Mouse (Mus musculus) embryo, embryonic 9.5 days (tissue): ENCODE measurements around the gene Rps21.
A peak's percentile ranks its signal among the peaks of the same experiment; 100 is the strongest.

Experiments
- DNase-seq: peaks from one replicate; pipeline ENCODE4 v3.0.0-alpha.2; 2017; ENCODE audit errors: extremely low spot score

Rps21 gene

GRCm38 (mm10) chr2:180257001-180257521, at the start of gene Rps21:
TSS of gene Rps21 (plus strand) at chr2:180257377.
- DNase-seq: peak; percentile 99

- DNase-seq: peak; percentile 60
Measured at GRCm38 (mm10) chr2:180207840-180208239, 49.3 kb upstream of the Rps21 start.

- DNase-seq: no peak
Measured at GRCm38 (mm10) chr2:180208976-180209375, 48.2 kb upstream of the Rps21 start.

GRCm38 (mm10) chr2:180212255-180212654, 44.9 kb upstream of the Rps21 start:
- DNase-seq: no peak

- no peak for DNase-seq
Measured at GRCm38 (mm10) chr2:180214352-180214978, 42.7 kb upstream of the Rps21 start.

GRCm38 (mm10) chr2:180215011-180215461, 42.1 kb upstream of the Rps21 start:
- DNase-seq: no peak

GRCm38 (mm10) chr2:180215951-180216350, 41.2 kb upstream of the Rps21 start:
- DNase-seq: no peak

GRCm38 (mm10) chr2:180216921-180217320, 40.3 kb upstream of the Rps21 start:
- no peak for DNase-seq

- no peak for DNase-seq
Measured at GRCm38 (mm10) chr2:180217587-180217986, 39.6 kb upstream of the Rps21 start.

GRCm38 (mm10) chr2:180218241-180218640, 38.9 kb upstream of the Rps21 start:
- DNase-seq: no peak

- no peak for DNase-seq
Measured at GRCm38 (mm10) chr2:180218677-180219076, 38.5 kb upstream of the Rps21 start.

GRCm38 (mm10) chr2:180219145-180219943, 37.8 kb upstream of the Rps21 start:
- DNase-seq: no peak

- no peak for DNase-seq
Measured at GRCm38 (mm10) chr2:180220165-180220564, 37.0 kb upstream of the Rps21 start.

- DNase-seq: no peak
Measured at GRCm38 (mm10) chr2:180221051-180221450, 36.1 kb upstream of the Rps21 start.

- DNase-seq: peak; percentile 63
Measured at GRCm38 (mm10) chr2:180222250-180222649, 34.9 kb upstream of the Rps21 start.

GRCm38 (mm10) chr2:180224647-180225043, 32.5 kb upstream of the Rps21 start:
- no peak for DNase-seq

GRCm38 (mm10) chr2:180225044-180225761, 32.0 kb upstream of the Rps21 start:
- peak; percentile 56 for DNase-seq

- peak; percentile 87 for DNase-seq
Measured at GRCm38 (mm10) chr2:180225762-180226378, 31.3 kb upstream of the Rps21 start, which contains the start of gene Lama5. TSS of gene Lama5 (minus strand) at chr2:180225859.

- peak; percentile 90 for DNase-seq
Measured at GRCm38 (mm10) chr2:180227262-180228059, 29.7 kb upstream of the Rps21 start.

GRCm38 (mm10) chr2:180228060-180228458, 29.1 kb upstream of the Rps21 start:
- no peak for DNase-seq

GRCm38 (mm10) chr2:180228592-180228991, 28.6 kb upstream of the Rps21 start:
- no peak for DNase-seq
